Mouse (Mus musculus) heart, postnatal 14 days (tissue): ENCODE measurements at regions not wholly inside any gene's neighbourhood (a gene's known extent, or its start where the extent isn't known, plus 50 kb on each side); places are given as distances from the start of the nearest gene placed in this dataset.

Experiments
- DNase-seq, 2 experiments: peaks; one replicate each; pipeline ENCODE4 v3.0.0; 2021 to 2022
- intact Hi-C: fragments of 180-260 bp; cut with DNase I; formaldehyde crosslinking; loops from one replicate; pipeline ENCODE4 v1.15.1; 2025

DNA sequence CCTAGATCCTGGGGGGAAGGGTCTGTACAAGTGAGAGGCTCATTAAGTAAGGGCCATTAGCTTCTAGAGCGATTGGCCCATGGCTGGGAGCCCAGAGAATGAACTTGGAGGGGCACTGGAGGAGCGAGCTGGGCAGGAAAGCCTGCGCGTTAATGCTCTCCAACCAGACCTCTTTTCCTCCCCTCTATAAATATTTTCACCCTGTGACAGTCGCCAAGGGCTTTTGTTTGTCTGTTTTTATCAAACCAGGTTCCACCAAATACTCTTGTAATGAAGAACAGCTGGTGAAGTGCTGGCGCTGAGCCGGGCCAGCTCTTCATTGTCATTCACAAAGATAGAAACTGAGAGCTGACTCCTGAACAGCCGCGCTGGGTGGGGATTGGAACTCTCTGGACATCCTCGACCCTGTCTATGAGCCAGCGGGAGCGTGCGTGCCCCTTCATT is 63.9 kb upstream of the Ccn6 start:
- intact Hi-C loops, result no loop called here
- DNase-seq, result peak; percentile 64 to 66

DNA sequence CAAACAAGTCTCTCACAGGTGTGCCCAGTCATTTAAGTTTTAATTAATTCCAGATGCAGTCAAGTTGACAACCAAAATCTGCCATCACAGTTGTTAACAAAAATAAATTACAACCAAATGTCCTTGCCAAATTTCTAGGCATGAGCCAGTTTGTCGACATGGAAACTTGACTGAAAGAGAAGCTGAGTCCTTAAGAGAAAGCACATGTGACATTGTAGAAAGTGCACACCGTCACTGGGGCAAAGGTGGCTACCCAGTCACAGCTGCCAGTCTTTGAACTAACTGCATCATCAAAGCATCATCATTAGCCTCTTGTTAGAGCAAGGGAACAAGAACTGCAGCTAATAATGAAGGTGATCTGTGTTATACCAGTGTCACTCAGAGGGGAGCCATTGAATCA is 62.9 kb upstream of the Ccn6 start:
- intact Hi-C loops, result no loop called here
- no peak for DNase-seq

DNA sequence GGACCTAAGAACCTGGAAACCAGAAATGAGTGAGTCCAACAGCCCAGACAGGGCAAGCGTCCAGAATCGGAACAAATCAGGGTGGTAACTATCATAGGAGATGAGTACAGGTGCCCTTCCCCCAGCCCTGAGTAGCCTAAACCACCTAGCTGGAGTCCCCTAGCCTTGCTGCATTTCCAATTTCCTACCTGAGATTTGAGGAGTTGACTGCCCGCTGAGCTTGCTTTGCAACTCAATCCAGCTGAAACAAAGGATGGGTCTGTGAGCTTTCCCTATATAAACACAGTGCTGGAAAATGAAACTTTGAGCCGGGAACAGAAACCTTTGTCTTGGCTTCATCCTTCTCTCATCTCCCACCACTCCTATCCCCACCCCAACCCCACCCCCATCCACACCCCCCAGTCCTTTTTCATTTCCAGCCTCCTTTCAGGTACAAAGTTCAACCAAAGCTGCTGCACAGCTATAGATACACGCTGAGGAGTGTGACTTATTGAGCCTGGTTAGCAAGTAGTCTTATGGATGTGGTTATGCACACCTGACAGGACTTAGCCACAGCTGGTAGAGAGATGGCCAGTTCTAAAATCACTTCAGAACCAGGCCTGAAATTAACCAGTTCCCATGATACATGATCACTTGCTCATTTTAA is 61.0 kb upstream of the Ccn6 start:
- intact Hi-C loops, result no loop called here
- DNase-seq, result no peak

DNA sequence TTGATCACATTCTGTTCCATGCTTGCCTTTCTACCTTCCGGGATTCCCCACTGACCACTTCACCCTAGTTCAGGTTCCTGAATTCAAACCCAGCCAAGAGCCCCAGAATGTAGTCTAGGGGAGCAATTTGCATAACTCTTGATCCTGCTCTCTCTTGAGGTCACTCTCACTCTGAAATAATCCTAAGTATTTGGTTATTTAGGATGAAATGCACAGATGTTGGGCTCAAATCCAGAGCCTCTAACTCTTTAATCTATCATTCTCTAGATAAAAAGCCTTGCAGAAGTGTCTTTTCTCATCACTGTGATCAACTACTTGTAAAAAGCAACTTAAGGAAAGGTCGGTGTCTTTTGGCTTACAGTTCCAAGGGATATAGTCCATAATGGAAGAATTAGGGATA is 57.4 kb upstream of the Ccn6 start:
- no peak for DNase-seq
- intact Hi-C loops, result no loop called here

DNA sequence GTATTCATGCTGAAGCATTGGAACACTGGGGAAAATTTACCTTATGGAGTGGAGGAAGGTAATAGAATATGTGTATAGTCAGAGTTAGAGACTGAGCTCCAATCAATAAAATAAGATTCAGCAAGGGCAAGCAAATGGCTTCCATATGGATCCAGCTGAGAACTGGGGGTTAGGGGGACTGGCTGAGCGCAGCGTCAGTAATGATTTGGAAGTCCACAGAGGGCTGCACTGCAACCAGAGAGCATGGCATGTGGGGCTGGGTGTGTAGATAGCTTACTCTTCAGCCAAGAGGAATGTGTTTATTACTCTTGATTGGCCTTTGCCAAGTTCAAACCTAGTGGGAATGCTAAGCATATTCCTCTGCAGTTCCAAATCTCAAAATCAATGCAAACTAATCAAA is 55.8 kb upstream of the Ccn6 start:
- intact Hi-C loops, result no loop called here
- no peak for DNase-seq

DNA sequence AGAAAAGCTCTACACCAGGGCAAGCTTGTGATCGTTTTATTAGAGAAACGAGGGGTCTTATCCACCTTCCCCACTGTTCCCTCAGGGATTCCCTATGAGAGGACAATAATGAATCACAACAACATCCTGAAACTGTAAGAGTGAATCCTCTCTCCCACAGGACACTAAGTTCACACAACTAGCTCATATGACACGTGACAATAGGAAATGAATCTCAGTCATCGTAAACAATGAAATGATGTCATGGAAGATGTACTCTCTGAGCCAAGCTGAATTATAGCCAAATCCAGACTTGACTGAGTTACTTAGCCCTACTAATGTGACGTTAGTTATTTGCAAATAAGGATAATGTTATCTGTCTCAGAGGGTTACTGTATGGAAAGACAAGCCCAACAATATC is 54.6 kb upstream of the Ccn6 start:
- intact Hi-C loops, result no loop called here
- DNase-seq, result no peak

DNA sequence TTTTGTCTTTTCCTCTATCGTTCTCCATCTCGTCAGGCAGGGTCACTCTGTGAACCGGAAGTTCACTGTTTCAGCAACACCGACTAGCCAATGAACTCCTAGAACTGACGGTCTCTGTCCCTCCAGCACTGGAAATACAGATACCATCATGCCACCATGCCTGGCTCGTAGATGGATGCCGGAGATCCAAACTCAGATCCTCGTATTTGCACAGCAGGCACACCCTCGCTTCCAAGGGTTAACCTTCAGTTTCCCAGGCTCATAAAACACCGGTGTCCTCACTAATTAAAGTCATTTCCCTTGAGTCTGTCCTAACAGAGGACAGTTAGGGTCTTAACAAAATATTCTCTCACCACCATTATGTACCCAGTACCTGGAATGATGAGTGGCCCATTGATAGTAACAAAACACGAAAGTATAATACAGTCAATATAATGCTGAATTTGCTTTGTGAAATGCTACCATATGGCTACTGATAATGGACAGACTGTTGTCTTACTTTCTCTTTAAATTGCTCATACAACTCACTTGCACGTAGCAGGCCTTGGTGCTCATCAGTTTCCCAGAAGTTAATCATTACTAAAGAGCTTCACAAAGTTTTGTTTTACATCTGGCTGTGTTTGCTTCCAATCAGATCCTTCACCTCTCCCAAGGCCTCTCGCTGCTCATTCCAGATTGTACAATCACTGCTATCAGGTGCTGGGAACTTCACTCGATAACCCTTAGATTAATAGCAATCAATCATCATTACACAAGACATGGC is 52.7 kb upstream of the Ccn6 start:
- intact Hi-C loops, result no loop called here
- no peak for DNase-seq

DNA sequence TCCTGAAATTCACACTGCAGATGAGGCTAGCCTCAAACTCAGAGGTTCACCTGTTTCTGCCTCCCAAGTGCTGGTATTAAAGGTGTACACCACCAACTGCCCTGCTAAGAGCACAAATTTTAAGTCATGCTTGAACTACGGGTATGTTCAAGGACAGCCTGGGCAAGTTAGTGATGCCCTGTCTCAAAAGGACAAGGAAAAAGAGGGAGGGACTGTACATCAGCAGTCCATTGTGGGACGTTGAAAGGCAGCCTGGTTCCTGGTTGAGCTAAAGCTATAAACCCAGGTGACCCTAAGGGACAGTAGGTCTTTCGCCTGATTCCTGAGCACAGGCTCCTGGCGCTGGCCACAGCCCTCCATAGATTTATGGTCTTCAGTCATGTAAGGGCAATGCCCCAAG is 51.0 kb upstream of the Ccn6 start:
- intact Hi-C loops, result no loop called here

More for the DNA sequence above, 51.0 kb upstream of the Ccn6 start:
- DNase-seq, result no peak
